Mouse (Mus musculus) adrenal gland, postnatal 14 days (tissue): ENCODE results near the gene Kdm4b. TPM values are rescaled to one million over a fixed set of nuclear protein-coding genes. Genes with fewer than 3 reads are reported as not detected.

Experiments used
- DNase-seq: peaks from one replicate; pipeline ENCODE4 v3.0.0; 2021; ENCODE audit warnings: mixed read lengths
- total RNA-seq: library from RNA; stranded (reverse); gene quantifications from 2 replicates; pipeline ENCODE4 v1.2.3, GENCODE M21; 2021

Kdm4b gene
- total RNA-seq, 1 experiment from 2014 or later = 40.1 TPM

DNA sequence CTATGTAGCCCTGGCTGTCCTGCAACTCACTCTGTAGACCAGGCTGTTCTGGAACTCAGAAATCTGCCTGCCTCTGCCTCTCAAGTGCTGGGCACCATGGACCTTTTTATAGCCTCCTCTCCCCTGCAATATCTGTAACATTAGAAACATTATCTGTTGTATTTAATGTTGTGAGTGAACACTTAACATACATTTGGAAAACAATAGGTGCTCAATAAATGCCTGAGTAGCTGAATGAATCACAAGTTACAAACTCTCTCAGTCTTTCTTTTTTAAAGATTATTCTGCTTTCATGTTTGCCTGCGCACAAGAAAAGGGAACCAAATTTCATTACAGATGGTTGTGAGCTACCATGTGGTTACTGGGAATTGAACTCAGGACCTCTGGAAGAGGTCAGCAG, 27.6 kb upstream of the Kdm4b start:
- no peak for DNase-seq

DNA sequence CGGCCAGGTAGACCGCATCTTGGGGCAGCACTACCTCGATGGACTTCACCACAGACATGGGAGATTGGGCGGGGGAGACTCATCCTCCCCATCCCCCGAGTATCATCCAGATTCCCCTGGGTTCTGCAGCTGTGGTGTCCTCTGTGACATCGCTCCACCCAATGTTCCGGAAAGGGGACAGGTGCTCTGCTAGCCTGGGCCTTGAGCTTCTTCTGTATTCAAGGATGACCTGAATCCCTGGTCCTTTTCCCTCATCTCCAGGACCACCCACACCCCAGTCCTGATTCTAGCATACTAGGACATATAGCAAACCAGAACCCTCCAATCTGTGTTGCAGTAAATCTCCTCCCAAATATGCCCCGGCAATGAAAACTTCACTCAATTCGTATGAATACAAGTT, 25.7 kb upstream of the Kdm4b start, which contains the start of gene Arrdc5:
Gene Arrdc5, minus strand, starts transcription at position 101 of the 400 bp plus-strand sequence.
- DNase-seq = no peak

DNA sequence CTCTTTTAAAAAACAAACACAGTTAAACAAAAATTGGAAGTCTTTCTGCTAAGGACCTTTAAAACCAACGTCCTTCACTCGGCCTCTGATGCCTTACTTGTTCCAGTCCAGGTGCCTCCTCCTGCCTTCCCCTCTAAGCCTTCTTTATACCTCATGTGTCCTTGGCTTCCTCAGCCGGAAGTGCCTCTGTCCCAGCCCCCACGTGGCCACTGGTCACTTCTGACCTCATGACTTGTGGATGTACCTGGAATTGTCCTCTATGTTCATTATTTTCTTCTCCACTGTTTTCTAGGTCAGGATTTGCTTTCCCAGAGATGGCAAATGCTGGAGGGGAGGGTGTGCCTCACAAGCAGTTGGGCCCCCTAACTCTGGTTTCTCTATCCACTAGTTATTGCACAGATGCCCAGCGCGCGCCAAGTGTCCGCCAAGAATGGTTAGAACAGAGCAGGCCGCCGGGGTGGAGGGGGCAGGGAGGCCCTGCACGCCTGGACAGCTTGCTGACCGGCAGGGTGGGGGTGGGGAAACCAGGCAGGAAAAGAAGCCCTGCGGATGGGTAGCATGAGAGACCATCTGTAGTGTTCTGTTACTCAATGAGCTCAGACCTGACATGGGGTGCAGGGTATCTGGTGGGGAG, 23.4 kb upstream of the Kdm4b start:
- DNase-seq = peak; percentile 81

DNA sequence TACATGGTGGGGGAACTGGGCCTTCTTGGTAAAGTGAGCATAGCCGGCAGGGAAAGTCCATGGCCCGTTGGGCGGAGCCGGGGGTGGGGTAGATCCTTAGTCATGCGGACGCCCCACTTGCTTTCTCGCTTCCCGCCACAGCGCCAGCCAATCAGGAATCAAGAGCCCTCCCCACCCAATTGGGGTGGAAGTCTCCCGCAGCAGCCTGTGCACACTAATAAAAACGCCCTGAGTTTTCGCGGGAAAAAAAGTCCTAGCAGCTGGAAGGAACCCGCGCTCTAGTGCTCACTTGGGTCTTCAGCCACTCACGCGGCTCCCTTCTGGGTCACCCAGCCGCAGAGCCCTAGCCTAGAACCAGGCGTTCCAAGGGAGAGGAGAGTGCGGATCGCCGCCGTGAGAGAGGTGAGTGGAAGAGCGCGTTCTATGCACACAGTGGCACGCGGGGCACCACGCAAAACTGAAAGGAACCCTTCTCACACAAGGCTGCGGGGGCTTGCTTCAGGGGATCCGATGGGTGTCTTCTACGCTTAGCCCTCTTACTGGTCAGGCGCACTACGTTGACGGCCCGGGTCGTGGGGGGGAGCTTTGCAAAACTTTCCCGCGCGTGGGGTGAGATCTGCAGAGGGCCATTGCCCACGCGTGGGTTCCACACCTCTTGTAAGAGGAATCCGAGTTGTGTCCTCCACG, 22.6 kb upstream of the Kdm4b start, which contains the start of gene Uhrf1:
Gene Uhrf1, plus strand, starts transcription at position 162 of the 687 bp plus-strand sequence.
- peak; percentile 93 for DNase-seq

DNA sequence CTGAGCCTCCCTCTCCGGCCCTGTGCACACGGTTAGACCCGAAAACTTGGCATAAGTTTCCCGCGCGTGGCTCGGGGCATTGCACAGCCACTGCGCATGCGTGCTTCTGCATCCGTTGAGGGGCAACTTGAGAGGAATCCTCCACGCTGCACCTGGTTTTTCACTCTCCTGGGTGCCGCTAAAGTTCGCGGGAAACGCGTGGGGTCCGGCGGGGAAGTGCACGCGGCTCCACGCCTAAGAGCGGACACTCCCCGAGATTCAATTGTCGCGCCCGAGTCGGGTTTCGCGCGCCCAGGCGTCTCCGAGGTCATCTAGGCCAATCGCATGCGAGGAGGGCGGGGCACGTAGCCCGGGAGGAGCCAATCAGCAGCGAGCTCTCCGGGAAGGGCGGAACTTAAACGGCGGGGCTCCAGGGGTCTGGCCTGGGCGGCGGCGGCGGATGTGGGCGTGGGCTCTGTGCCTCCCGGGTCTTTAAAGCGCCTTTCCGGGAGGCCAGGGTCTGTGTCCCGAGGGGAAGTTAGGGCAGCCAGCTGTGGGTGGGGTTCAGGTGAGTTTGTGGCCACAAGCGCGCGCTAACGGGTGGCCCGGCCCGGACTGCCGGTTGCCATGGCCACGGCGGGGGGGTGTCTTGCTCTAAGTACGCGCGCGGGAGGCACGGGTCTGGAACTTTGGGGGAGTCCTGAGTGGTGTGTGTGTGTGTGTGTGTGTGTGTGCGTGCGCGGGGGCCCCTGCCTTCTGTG, 21.8 kb upstream of the Kdm4b start:
- peak; percentile 98 for DNase-seq

- no peak for DNase-seq
Observed at GRCm38 (mm10) chr17:56304718-56305117, 21.1 kb upstream of the Kdm4b start.

GRCm38 (mm10) chr17:56305156-56305555, 20.7 kb upstream of the Kdm4b start:
- no peak for DNase-seq

- DNase-seq = peak; percentile 40
Observed at GRCm38 (mm10) chr17:56305826-56306225, 20.0 kb upstream of the Kdm4b start.

DNA sequence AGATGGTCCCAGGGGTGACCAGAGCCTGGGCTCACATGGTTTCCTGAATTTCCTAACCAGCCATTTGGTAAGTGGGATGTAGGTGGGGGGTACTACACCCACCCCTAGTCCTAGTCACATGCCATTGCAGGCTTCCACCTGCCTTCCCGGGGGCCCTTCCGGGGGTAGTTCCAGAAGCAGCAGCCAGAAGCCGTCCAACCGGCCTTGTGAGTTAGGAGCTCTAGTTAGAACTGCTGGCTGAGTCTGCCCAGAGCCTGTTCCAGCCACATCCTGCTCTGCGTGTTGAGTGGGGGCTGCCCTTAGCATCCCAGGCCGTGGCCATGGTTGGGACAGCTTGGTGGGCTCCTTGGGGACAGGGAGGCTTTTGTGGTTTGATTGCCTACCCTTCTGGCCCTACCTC, 17.8 kb upstream of the Kdm4b start:
- DNase-seq = no peak

DNA sequence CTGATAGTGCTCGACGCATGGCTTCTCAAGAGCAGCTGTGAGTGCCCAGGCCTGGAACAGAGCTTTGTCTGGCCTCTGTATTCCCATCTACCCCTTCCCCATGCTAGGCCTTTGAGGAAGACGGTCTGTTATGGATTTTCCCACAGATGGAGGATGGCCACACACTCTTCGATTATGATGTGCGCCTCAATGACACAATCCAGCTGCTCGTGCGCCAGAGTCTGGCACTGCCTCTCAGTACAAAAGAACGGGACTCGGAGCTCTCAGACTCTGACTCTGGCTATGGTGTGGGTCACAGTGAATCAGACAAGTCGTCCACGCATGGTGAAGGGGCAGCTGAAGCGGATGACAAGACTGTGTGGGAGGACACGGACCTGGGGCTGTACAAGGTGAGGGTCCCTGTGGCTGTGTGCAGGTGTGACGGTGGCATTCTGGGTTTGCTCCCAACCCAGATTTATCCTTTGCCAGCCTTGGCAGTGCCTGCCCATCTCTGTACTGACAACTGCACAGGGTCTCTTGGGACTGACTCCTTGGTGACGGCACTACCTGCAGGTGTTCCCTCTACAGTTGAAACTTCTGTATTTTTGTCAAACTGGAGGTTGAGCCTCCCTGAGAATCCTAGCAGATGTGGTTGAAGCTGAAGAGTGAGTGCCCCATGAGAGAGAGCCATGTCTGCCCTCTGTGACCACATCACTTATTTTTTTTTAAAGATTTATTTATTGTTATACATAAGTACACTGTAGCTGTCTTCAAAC, 16.5 kb upstream of the Kdm4b start:
- no peak for DNase-seq

- DNase-seq = no peak
Observed at GRCm38 (mm10) chr17:56324419-56324818, 1.4 kb upstream of the Kdm4b start.

GRCm38 (mm10) chr17:56326153-56327147, 588 bp downstream of the Kdm4b start:
- DNase-seq = no peak

GRCm38 (mm10) chr17:56329267-56329666, 3.4 kb downstream of the Kdm4b start:
- DNase-seq = peak; percentile 43

- DNase-seq = no peak
Observed at GRCm38 (mm10) chr17:56330345-56330744, 4.5 kb downstream of the Kdm4b start.

DNA sequence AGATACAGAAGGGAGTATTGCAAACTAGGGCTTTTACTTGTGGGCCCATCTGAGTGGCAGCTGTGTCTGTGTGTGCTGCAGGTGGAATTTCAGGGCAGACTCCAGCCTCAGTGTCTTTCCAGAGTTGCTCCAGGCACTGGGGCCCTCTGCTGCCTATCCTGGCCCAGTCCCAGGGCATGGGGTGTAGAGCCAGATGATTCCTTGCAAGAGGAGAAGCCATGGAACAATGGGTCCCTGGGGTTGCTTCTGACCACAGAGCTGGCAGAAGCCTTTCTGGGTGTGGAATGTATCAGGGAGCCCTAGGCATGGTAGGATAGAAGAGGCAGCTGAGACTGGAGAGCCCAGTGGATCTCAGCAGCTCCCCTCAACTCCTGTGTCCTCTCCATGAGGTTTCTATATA, 5.4 kb downstream of the Kdm4b start:
- DNase-seq = peak; percentile 75

GRCm38 (mm10) chr17:56332987-56333386, 7.1 kb downstream of the Kdm4b start:
- DNase-seq = no peak

DNA sequence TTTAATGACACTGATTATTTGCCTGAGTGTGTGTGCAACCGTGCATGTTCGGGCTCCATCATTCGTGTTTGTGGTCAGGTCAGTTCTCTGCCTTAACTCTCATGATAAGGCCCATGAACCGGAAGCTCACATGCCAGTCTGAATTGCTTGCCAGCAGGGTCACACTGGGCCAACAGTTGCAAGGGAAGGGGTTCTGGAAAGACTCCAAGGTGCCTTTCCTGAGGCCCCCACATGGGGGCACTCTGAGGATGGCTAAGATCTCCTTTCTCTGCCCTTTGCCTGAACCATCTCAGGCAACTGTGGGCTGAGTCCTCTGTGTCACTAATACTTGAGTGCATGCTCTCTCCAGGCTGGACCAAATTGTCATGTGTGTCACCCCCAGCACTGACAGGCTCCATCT, 11.3 kb downstream of the Kdm4b start:
- DNase-seq = peak; percentile 79

DNA sequence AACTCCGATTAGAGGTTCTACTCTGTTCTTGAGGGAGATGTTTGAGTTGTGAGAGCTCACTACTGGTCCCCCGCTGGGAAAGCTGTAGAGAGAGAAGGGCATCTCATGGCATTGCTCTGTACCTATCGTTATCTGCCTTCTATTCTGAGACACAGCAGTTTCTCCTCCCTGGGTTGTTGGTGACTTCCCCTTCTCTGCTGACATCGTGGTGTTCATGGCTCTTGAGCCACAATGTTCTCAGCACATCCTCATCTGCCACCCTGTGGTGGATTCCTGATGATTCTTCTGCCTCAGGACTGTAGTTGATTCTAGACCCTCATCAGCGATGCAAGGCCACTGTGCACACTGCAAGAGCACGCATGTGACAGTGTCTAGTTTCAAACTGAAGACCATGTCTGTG, 11.9 kb downstream of the Kdm4b start:
- DNase-seq = no peak

DNA sequence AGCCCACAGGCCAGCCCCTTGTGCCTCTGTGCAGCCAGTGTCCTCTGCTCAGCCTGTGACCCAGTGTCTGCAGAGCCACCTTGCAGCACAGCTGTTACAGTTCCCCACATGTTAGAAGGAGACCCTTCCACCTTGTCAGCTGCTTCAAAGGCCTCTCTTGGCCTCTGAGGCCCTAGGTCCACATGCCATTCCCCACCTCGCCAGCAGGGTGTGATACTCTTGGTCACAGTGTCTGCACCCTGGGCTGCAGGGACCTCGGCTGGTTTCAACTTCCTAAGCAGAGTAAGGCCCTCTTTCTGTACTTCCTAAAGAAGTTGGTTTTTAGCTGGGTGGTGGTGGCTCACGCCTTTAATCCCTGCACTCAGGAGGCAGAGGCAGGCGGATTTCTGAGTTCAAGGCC, 13.0 kb downstream of the Kdm4b start:
- DNase-seq = peak; percentile 70

- no peak for DNase-seq
Observed at GRCm38 (mm10) chr17:56340717-56341116, 14.9 kb downstream of the Kdm4b start.

GRCm38 (mm10) chr17:56343466-56343865, 17.6 kb downstream of the Kdm4b start:
- no peak for DNase-seq
